Mouse (Mus musculus) ovary, postnatal 36 days (tissue): ENCODE measurements around the gene Cdca7.

Source experiments
- DNase-seq: peaks from one replicate; pipeline ENCODE4 v3.0.0; 2022; ENCODE audit warnings: low spot score, mixed read lengths

Cdca7 gene

DNA sequence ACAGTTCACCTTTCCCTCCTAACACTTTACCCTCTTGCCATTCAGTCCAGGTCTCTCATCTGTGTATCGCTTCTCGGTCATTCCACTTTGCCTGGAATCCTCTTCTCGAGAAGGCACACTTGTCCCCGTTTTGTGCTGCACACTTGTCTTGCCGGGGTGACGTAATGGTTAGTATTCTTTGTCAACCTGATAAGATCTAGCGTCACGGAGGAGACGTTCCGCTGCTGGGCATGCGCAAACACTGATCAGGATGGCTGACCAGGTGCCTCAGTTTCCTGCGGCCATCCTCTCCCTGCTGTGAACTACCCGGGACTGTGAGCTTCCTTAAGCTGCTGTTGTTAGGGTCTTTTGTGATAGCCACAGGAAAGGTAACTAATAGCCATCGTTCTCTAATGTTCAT, 17.1 kb downstream of the Cdca7 start:
- no peak for DNase-seq

DNA sequence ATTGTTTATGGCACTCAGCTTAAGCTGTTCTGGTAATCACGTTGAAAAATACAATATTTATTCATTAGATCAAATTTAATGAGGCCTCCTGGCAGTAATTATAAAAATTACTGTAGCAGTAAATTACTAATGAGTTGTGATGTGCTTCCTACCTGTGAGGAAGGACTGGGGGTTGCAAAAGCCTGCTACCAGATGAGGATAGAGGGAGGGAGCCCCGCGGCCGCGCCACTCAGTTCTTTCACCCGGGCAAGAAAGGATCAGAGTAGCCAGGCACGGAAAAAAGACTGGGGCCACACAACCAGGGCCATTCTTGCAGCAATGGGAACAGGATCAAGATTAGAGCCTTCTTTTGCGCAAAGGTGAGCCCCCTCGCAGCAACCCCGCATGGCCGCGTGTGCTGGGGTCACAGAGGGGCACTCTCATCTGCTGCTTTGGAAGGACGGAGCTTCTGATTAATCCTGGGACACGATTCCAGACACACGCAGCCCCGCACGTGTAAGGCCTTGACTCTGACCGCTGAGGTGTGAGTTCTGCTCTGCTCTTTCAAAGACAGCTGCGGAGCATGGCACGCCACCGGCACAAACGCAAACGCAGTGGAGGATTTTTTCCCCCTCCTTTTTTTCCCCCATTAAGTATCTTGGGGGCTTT, 23.2 kb downstream of the Cdca7 start:
- no peak for DNase-seq

DNA sequence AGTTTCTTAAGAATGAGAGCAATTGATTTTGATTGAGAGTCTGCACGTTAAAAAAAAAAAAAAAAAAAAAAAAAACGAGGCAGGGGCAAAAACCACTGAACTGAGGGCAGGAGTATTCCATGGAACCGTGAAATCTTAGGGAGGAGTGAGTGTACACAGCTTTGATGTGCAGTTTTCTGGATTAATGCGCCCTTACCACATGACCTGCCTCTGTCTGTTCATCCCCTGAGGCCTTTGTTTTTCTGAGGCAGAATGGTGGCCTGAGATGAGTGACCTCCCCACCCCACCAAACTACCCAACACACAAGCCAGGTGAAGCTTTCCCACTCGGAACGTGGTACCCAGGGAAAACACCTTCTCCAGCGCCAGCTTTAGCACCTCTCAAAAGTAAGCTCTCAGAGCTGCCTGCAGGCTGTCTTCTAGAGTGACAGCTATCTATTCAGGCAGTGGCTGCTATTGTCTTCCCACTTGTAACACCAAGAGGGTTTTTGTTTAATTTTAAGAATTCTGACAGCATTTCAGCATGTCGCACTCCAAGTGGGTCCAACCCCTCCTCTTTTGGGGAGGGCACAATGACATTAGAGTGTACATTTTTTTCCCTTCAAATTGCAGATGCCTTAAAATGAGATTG, 23.9 kb downstream of the Cdca7 start:
- DNase-seq: no peak

DNA sequence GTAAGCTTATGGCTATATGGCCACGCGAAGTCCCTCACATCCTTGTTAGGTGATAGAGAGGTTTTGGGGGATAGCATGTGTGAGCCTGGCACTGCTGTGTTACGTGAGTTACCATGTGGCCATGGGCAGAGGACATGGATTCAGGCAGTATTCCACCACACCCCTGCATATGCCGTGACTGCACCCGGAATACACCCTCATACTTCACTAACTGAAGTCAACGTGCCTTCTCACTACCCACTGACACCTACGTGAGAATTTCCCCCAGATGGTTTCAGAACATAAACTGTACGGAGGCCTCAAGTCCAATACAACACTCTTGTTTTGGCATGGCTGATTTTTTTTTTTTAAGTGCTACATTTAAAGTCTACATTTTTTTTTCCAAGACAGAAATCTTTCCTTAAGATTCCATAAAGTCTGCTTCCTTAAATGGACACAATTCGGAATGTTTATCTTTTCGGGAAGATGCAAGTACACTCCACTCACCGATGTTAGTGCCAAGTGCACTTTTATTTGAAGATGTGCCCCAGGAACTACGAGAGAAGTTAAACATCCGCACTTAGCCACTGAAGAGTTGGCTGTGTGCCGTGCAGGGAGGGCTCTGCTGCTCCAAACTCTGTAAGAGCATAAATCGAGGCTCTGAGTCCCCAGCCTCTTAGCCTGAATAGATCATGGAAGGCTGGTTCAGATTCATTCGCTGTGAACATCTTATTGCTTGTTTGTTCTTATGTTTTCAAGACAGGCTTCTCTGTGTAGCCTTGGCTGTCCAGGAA, 26.3 kb downstream of the Cdca7 start:
- DNase-seq: no peak

DNA sequence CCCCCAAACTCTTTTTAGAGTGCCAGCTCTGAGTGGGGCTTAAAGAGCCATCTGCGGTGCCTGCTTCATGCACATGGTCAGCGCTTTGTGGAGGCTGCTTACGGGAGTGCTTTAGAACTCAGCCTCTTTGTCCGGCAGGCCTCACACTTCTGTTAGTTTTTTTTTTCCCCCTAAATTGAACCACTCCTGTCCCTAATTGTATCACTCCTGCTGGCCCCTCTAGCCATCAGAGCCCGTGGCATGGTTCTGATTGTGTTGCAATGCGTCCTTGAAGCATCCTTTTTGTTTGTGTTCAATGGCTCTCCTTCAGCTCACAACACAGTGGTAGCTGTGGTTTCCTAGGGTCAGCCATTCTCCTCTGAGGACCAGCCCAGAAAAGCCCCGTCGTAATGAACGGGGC, 27.7 kb downstream of the Cdca7 start:
- DNase-seq: no peak

DNA sequence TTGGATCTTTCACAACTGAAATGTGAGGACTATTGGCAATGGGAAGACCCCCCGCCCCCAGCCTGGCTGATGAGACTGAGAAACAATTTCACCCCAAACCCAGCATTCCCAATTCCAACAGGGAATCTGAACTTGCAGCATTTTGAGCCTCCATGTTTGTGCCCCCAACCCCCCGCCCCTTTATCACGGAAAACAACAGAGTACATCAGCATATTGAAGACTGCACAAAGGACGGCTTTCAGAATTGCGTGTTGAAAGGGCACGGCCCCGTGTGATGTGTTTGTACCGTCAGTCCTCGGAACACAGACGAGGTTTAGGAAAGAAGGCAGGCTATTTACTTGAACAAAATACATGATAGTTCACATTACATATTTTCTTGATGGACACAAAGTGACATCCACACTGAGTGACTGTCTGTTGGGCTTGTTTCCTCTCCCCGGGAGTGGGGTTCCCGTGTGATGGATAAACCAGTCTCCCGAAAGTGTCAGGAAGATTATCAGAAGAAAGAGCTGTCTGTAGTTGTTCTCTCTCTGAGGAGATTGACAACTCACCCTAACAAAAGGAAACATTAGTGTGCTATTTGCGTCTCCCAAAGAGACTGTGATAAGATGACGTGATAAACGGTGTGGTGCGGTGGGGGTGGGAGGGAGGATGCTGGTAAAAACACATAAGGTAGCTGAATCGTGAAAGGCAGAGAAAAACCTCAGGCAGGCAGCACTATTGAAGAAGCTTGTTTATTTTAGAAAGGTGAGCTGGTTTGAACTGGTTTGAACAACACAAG, 32.1 kb downstream of the Cdca7 start:
- no peak for DNase-seq

DNA sequence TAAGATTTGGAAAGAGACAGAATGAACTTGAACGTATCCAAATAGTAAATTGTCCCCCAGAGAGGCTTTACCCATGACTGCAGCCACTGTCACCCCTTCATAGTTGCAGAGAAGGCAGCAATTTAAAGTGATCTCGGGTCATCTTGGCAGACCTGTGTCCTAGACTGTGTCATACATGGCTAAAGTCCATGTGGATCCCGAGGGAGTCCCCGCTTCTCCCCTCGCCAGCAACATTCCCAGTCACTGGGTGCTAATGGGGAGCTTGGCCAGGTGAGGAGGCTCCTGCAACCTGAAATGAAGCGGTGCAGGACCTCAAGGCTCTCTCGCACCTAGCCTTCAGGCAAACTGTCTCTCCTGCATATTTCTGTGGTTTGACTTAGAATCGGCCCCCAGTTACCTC, 32.9 kb downstream of the Cdca7 start:
- no peak for DNase-seq

DNA sequence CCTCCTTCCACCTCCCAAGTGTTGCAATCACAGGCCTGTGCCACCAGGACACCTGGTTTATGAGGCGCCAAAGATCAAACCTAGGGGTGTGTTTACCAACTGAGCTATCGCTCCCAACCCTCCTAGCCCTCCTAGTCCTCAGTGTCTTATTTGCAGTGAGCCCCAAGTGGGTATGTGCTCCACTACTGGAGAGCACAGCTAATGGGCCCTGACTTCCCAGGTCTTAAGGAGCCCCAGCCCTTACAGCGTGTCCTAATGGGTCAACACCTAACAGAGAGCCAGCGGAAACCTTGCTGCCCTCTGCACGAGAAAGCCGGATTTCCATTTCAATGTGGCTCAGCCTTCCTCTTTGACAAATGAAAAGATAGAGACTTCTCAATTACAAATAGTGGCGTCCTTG, 39.6 kb downstream of the Cdca7 start:
- no peak for DNase-seq

DNA sequence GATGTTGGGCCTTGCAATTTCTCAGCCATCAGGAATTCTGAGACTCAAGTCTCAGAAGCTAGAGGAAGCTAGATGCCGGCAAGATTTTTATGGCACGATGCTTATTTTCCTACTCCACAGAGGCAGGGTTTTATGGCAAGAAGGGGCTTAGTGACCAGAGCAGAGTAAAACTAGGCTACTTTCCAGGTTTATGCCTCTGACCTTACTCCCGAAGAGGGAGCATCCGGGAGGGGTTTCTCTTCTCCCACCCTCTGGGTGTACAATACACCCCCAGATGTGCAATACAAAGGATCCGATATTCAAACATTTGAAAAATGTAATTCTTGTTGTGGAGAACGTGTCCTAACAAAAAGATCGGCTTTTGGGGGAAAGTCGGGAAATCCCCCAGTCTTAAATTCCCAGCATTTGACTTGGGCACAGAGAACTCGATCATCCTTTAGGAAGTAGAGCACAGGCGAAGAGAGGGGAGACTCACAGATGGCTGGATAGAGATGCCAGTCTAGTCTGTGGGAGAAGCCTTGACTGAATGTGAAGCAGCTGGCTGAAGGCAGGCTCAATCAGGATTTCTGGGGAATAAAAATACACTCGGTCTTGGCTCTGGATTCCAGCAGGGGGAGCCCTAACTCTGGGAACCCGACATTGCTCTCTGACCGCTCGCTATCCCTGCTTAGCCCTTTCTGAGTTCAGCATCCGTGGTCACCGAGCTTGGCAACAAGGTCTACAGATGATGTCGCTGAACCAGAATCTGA, 40.2 kb downstream of the Cdca7 start:
- peak; percentile 75 for DNase-seq

DNA sequence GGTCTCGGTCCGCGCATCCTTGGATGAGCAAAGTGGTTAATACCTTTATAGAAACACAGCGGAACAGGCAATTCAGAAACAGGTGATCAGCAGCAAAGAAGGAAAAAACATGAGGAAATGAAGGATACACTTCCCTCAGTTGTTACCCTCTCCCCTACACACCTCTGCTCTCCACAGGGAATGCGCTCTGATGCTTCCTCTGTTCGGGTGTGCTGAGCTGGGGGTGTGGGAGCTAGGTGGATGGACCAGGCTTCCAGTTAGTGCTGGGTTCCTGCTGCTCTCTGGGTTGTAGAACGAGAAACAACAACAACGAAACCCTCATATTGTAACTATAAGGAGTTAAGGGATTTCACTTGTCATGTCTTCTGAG, 40.7 kb downstream of the Cdca7 start:
- no peak for DNase-seq

DNA sequence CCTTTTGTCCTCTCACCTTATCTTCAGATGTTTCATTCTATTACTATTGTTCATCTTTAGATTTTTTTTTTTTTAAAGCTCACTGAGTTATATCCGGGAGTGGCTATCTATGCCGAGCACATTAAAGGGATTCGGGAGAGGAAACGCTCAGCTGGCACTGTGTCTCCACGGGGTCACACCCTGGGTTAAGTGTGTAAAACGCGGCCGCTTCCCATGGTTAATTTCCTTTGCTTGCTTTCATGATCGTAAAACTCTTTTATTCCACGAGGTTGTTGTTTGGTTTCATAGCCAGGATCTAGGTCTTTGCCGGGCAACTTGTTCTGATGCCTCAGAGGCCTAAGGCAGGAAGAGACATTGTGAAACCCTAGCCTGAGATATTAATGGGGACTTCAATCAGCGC, 48.1 kb downstream of the Cdca7 start:
- DNase-seq: no peak

DNA sequence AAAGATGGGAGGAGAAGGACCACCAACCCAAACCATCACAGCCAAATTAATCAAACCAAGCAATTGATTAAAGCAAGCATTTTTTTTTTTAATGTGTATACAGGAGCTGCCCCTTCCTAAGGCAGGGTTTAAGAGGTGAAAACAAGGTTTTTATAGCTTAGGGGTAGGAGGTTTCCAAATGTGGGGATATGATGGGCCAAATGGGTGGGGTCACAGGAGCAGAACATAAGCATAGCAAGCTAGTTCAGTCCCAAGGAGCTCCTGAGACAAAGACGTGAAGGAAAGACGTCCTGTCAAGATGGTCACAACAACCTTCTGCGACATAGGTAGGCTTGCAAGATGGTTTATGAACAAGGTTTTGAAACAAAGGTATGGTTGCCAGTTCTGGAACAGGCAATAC, 49.6 kb downstream of the Cdca7 start:
- no peak for DNase-seq

DNA sequence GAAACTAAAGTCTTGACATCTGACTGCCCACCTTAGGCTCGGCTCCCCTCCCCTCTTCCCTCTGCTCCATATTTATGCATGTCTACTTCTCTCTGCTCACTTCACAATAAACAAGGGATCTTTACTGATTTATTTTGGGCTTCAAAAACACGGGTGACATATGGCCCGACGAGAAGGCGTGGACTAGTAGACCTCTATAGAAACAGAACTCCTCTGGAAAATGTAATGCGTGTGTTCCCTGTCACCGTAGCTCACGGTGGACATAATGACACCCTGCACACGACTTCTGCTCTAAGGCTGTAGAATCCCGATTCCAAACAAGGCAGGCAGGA, 53.0 kb downstream of the Cdca7 start:
- DNase-seq: no peak

DNA sequence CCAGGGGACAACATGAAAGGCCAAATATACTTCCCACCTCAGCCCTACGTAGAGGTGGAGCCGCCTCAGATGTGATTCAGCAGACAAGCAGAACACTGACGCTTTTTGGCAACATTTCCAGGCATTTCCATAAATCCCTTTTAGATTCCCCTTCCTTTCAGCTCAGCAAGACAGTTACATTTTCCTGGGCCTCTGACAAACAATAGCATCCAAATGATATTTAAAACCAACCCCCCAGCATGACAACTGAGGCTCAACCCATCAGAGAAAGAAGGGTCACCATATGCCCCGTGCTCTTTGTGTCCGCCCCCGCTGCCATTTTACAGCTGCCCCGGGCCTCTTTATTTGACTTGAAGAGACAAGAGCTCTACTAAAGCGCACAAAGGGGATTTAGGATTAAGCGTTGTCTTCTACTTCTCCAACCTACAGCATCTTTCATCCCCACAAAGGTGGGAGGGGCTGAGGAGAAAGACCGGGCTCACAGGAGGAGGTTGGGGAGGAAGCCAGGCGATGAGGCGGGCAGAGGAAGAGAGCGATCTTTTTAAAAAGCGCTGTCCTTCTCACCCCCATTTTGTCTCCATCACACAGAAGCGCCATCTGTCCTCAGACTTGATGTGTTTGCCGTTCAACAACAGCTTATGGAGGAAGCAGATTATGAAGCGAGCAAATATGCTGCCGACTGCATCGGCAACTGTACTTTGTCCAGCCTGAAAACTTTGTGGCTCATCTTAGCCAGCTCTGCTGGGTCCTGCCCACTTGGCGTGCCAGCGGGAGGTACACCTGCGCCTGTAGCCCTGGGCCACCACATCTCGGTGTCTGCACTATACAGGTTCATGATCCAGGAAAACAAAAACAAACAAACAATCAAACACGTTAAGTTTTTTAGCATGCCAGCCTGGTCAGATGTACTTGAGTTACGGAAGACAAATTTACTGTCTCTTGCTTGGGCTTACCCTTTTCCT, 53.7 kb downstream of the Cdca7 start:
- DNase-seq: no peak

DNA sequence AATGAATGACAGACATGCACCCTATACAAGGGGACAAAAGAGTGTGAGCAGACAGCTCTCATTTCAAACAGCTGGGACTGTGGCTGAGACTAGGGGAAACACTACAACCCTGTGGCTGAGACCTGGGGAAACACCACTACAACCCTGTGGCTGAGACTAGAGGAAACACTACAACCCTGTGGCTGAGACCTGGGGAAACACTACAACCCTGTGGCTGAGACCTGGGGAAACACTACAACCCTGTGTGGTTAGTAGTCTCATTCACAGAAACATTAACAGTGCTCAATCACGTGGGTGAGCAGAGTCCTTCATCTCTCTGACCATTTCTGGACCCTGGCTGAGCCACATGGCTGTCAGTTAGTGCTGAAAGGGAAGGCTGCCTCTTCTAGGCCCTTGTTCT, 59.9 kb downstream of the Cdca7 start:
- DNase-seq: no peak
